Mouse (Mus musculus): ENCODE measurements around the gene Bub3.

Gene Bub3

DNA sequence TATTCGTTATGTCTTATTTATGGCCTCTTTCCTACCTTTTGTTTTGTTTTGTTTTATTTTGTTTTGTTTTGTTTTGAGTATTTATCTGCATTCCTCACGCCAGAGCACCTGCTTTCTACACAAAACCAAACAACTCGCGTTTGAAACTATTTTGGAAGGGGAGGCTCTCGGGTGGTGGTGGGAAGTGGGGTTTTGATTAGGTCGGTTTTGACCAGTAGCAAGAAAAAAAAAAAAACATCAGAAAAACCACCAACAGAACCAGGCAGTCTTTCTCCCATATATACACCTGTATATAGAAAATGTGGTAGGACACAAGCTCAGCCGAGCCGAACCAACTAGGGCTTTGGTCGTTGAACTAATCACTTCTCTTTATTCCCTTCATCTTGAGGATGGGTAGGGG is 3.9 kb upstream of the Bub3 start:
- DNase-seq (ENCODE audit: low spot score), result no peak

DNA sequence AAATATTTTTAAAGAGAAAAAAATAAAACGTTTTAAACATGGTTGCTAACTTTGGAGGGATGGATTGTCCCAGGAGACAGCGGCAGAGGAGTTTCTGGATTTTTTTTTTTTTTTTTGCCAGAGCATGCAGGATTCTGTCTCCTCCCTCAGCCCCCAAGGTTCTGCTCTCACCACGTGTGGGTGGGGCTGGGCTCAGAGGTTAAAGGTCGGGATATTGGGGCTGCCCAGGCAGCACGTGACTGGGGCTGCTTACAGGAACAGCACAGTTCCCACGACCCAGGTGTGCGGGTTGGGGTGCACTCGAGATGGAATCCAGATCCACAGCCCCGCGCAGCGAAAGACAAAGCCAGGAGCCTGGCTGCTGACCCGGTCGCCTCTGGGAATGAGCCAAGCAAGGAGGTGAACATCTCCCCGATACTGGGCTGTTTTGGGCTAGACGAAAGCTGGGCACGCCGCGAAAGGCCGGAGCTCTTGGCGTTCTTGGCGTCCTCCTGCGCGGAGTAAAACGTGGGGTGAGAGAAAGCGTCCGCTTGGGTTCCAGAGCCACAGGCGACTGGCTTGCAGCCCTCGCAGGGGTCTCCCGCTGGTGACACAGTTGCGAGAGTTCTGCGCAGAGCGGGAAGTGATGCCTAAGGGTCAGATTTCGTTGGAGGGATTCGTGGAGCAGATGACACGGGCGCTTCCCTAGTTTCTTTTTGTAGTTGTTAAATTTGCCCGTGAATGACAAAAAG is 3.3 kb upstream of the Bub3 start:
- DNase-seq (ENCODE audit: low spot score), result peak; percentile 49

DNA sequence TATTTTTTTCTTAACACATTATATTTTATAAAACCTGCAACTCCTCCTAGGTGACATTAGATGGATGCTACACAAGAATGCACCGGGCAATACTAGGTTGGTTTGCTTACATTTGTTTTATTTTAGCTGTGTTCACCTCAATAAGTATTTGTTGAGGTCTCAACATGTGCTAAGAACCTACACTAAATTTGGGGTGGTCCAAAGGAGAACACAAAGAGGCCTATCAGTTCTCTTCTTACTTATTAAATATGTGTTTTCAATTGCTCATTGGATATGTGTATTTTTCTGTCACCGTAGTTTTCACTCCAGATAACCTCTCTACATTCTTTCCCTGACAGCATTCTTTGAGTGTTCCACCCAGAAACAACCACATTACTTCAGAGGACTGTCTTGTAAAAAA is 2.3 kb upstream of the Bub3 start:
- no peak for DNase-seq (ENCODE audit: low spot score)

DNA sequence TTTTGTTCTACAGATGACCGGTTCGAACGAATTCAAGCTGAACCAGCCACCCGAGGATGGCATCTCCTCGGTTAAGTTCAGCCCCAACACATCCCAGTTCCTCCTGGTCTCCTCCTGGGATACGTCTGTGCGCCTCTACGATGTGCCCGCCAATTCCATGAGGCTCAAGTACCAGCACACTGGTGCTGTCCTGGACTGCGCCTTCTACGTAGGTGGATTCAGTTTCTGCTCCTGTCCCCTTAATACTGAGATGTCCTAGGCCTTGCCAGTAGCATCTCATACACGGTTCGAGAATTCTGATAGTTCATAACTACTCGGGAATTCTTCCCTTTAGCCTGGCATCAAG is 648 bp downstream of the Bub3 start:
- no peak for DNase-seq (ENCODE audit: low spot score)

DNA sequence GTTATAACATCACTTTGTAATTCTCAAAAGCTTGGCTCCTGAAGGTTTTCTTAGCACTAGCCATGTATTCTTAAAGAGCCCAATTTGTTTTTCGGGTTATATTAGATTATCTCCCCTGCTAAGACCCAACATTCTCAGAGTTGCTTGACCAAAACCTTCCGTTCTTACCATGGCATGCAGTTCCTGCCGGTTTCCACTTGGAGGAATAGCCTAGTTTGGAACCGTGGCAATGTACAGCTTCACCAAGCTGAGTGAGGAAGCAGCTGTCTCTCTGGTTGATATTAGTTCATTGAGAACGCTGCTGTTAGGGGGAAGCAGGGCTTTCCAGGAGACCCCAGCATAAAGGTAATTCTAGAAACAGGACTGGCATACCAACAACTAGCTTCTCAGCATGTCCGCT is 15.2 kb downstream of the Bub3 start:
- DNase-seq (ENCODE audit: low spot score), result no peak

DNA sequence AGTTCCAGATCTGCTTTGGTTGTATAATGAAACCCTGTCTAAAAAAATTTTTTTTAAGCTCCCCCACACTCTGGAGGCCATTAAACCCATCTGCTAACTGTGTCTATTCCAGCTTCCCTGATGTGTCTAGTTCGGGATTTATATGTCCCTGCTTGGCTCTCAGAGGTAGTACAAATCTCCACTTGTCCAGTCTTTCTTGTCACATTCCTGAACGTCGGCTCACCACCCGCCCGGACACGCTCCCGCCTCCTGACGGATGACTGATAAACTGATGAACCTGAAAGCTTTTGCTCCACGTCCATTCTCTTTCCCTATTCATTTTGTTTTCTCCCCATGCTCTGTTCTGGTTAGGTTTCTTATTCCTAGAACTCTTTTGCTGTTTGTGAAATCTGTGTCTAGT is 22.2 kb downstream of the Bub3 start:
- DNase-seq (ENCODE audit: low spot score), result no peak

DNA sequence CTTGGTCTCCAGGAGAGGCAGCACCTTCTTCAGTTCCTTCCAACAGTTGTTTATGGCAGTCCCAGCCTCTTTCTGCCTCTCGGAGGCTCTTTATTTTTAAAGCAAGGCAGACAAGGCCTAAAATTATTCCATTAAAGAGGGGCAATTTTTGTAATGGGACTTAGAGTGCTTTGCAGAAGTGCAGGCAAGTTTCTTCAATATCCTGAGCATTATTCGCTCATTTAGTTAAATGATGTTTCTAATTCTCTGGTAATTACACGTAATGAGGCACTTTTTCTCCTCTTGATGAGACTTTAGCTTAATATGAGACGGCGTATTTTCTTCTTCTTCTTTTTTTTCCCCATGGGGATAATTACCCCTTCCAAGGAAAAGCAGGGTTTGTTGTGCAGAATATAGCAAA is 25.5 kb downstream of the Bub3 start:
- no peak for DNase-seq (ENCODE audit: low spot score)

DNA sequence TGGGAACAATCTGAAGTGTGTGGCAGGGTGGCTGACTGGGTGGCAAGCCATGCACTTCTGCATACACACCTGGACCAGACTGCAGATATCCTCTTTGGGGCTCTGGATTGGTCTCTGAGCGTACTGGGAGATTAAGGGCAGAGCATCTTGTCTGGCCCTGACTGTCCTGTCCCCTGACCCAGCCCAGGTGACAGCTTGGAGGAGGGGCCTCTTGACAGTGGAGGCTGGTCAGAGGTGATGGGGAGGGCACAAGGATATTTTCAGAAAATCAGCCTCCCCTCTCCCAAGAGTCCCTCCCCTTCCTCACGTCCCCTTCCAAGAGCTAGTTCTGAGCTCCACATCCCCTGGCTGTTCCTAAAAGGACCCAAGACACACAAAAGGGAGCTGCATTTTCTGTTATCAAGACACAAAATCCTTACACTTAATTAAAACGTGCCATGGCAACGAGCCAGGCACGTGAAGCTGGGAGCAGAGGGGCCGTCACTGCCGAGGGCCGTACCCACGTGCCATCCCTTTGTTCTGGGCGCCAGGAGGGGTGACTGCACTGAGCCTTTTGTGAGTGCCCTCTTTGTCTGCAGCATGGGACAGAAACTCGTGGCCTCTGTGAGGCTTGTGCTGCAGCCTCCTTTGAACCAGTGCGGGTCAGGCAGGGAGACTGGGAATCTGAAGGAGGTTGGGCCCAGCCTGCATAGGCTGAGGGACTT is 37.9 kb downstream of the Bub3 start:
- peak; percentile 14 for DNase-seq (ENCODE audit: low spot score)

DNA sequence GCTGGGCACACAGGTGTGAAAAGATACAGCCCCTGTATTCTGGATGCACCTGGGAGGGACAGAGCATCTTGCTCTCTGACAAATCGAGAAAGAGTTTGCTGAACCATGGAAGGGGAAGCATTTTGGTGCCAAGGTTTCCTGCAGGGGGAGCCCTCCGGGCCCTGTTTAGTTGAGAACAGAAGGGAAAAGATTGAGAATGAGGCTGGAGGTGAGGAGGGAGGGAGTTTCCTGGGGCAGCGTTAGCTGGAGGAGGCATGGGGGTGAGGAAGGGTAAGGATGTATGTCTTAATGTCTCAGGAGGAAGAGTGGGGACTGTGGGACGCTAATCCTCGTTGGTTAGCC is 38.4 kb downstream of the Bub3 start:
- no peak for DNase-seq (ENCODE audit: low spot score)

DNA sequence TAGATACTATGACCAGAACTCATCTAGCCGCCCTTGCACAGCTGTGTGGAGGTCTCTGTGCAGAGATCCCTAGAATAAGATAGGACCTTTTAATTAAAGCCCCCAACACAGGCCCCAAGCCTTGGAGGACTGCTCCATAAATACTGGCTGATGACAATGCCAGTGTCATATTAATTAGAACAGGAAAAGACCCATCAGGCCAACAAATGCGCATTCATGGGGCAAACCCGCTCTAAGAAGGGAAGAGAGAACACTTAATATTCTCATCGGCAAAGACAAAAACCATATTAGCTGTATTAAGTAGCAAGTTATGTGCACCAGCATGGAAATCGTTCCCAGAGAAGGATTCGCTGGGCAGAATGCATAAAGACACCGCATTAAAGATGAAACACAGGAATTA is 42.1 kb downstream of the Bub3 start:
- DNase-seq (ENCODE audit: low spot score), result no peak

DNA sequence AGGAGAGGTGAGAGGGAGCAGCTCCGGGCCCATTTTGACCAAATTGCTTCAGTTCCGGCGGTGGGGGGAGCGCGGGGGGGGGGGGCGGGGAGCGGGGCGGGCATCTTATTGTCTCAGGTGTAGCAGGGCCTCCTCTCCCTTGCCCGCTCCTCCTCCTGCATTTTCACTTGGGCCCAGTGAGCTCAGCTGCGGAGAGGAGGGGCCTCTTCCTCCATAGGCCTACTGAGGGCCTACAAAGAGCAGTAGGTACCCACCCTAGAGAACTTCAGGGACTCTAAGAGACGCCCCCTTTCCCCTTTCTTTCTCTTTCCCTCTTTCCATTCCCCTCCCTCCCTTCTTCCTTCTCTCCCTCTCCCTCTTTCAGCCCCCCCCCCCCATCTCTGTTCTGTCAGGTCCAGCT is 43.2 kb downstream of the Bub3 start:
- DNase-seq (ENCODE audit: low spot score), result no peak

DNA sequence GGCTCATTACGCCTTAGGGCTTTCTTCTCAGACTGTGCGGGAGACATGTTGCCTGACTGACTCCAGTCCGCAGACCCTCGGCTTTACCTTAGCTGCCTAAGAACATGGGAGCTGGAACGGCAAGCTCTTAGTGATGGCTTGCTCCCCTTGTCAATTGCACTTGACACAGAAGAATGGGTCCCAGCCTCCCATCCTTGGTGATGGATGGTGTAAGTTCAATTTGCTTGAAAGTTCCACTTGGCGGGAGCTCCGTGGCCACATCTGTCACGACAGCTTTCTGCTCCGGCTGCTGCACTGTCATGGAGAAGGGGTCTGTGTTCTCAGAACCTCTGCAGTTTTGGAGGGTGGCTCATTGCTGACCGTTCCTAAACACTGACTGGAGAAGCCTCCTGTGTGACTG is 44.9 kb downstream of the Bub3 start:
- no peak for DNase-seq (ENCODE audit: low spot score)

DNA sequence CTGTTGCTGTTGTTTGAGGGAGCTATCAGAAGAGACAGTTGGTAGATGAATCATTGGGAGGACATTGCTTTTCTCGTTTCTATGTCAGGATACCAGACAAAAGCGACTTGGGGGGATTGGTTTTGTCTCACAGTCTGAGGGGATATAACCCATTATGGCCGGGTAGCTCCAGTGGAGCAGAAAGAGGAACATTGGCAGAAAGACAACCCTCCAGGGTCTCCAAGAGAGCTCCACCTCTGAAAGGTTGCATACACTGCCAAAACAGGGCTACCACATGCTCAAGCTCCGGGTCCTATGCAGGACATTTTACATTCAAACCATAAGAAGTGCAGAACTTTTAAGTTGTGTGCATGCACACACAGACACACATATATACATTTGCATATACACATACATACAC is 45.5 kb downstream of the Bub3 start:
- no peak for DNase-seq (ENCODE audit: low spot score)

DNA sequence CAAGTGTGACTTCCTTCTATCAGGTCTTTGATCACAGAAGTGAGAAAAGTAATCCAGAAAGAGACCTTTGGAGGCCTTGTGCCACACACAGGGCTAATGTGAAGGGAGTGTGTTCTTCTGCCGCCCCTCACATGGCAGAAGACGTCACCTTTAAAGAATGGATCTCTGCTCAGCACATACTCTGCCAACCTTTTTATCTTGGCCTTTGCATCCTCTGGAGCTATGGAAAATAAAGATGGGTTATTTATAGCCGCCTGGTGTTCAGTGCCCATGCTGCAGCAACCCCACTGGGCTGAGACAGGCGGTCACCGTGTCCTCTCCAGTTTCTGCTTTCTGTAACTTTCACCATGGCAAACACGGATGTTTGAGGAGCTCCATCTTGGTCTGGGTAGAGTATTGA is 48.0 kb downstream of the Bub3 start:
- no peak for DNase-seq (ENCODE audit: low spot score)

DNA sequence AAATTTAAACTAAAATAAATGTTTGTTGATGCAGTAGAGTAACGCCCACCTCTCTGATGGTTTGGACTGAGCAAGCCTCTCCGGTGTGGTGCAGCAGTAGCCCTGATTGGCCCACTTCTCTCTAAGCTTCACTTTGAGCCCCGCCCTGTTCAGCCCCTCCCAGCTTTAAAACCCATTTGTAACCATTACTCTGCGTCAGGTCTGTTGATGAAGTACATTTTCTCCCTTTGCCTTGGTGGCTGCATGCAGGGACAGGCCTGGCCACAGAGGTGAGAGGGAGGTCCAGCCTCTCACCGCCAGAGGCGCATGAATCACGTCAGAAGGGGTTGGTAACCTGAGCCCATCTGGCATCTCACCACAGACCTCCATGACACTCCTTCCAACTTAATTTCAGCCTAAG is 49.7 kb downstream of the Bub3 start:
- no peak for DNase-seq (ENCODE audit: low spot score)

Measured in yolk sac, embryonic 10.5 days (tissue).